Comparison of ENCODE assay signal across 15 mouse cellular contexts in genomic region chr8:35735438-35735837, GRCm38 (mm10). TPM values are rescaled to one million over a fixed set of nuclear protein-coding genes. Genes with fewer than 3 reads are reported as not detected.
DNase-seq lines count a peak whose midpoint lies in the region; ATAC-seq and TF ChIP-seq lines count a peak whose summit lies in the region.
"Had no signal": no experiment of that assay in that cellular context is flagged by ENCODE, and none has a peak within 500 bp of the region (broad histone marks: within the 10 kb centered on the region; RNA-seq: fewer than 3 reads in every experiment).

No protein-coding gene starts in this region.

- H3K27me3 ChIP-seq in kidney, embryonic 14.5 days (ENCODE audit: control insufficient read depth, insufficient read depth, low read length), result no peaks in the 10 kb centered on the region
- no peaks in the 10 kb centered on the region for H3K27me3 ChIP-seq in CH12.LX (replicated peaks)
- H3K27me3 ChIP-seq: limb, embryonic 13.5 days; midbrain, embryonic 15.5 days; neural tube, embryonic 13.5 days had no signal

- DNase-seq in heart, adult 18-20 months, result peak; percentile 13 to 28
- no peak for DNase-seq in heart, postnatal 25 days (ENCODE audit: low spot score)
- DNase-seq in kidney, postnatal 36 days, result peak; percentile 7 to 15
- peak; percentile 21 for DNase-seq in CH12.LX (ENCODE audit: extremely low read depth)
- peak; percentile 19 to 34 for DNase-seq in adrenal gland, postnatal 36 days
- DNase-seq in ovary, postnatal 14 days (ENCODE audit: low spot score), result no peak
- DNase-seq in cerebellum, adult 8-10 months, result no peak
- DNase-seq: forebrain, postnatal 0 days; layer of hippocampus, adult 9-11 months had no signal

- no peak overlapping the region for H3K4me3 ChIP-seq in kidney, embryonic 14.5 days (ENCODE audit: low read length)
- H3K4me3 ChIP-seq in CH12.LX (replicated peaks in 1 of 3; ENCODE audit: low read depth in 2 of 3, low read length in 2 of 3, poor library complexity in 1 of 3), result no peak overlapping the region
- H3K4me3 ChIP-seq: limb, embryonic 13.5 days; midbrain, embryonic 15.5 days; neural tube, embryonic 13.5 days had no signal

- ATAC-seq in kidney, embryonic 14.5 days (ENCODE audit: low FRiP score, low TSS enrichment), result no peak
- ATAC-seq: forebrain, postnatal 0 days; hindbrain, embryonic 16.5 days; midbrain, embryonic 15.5 days had no signal

- peak; percentile 35 for TF ChIP-seq RAD21 in CH12.LX (IDR thresholded peaks at IDR 0.05; ENCODE audit: low read depth, low read length)

- 83% methylated on average over 3 of the region's 3 CpGs for WGBS in kidney, embryonic 14.5 days

- dilution Hi-C loops in CH12.LX (cut with MboI; ENCODE audit: extremely low pct_ligation_motif_present, extremely low pct_unique_long_range_greater_than_20kb, low sequenced_read_pairs), result no loop called here

- no peak overlapping the region for H3K9ac ChIP-seq in kidney, embryonic 14.5 days (ENCODE audit: low read depth, low read length)
- H3K9ac ChIP-seq in CH12.LX (ENCODE audit: insufficient read depth, low read depth), result no peak overlapping the region
- H3K9ac ChIP-seq: forebrain, postnatal 0 days; limb, embryonic 13.5 days; midbrain, embryonic 15.5 days; neural tube, embryonic 13.5 days had no signal

- peak in 1 of 2 experiments; percentile 63; a peak in 2 of 4 replicates for TF ChIP-seq CTCF in CH12.LX (conservative IDR thresholded peaks at IDR 0.05 in 1 of 2, IDR thresholded peaks at IDR 0.05 in 1 of 2; ENCODE audit: low read depth in 2 of 2, low read length in 2 of 2)

- TF ChIP-seq EP300 in CH12.LX (IDR thresholded peaks at IDR 0.05; ENCODE audit: low read length), result no peak

- in situ Hi-C loops in CH12.LX (cut with MboI; ENCODE audit: low pct_ligation_motif_present, low pct_unique_long_range_greater_than_20kb, low sequenced_read_pairs), result loop anchor here (10.0 kb wide), 1 partner anchor 609 kb away; no protein-coding TSS in a partner anchor

- H3K27ac ChIP-seq in kidney, embryonic 14.5 days (ENCODE audit: low read depth, low read length), result no peak overlapping the region
- no peak overlapping the region for H3K27ac ChIP-seq in CH12.LX (ENCODE audit: insufficient read depth, low read depth)
- H3K27ac ChIP-seq: limb, embryonic 13.5 days; midbrain, embryonic 15.5 days; neural tube, embryonic 13.5 days had no signal

- no peaks in the 10 kb centered on the region for H3K36me3 ChIP-seq in kidney, embryonic 14.5 days (ENCODE audit: control insufficient read depth, insufficient read depth, low read length)
- H3K36me3 ChIP-seq in CH12.LX (replicated peaks in 1 of 2; ENCODE audit: control insufficient read depth in 1 of 2, insufficient read depth in 1 of 2, low read length in 1 of 2), result no peaks in the 10 kb centered on the region
- H3K36me3 ChIP-seq: limb, embryonic 13.5 days; midbrain, embryonic 15.5 days; neural tube, embryonic 13.5 days had no signal

- no peaks in the 10 kb centered on the region for H3K4me1 ChIP-seq in kidney, embryonic 14.5 days (ENCODE audit: control insufficient read depth, insufficient read depth, low read length)
- no peaks in the 10 kb centered on the region for H3K4me1 ChIP-seq in CH12.LX (ENCODE audit: control insufficient read depth in 1 of 2, insufficient read depth in 2 of 2)
- H3K4me1 ChIP-seq: limb, embryonic 13.5 days; midbrain, embryonic 15.5 days; neural tube, embryonic 13.5 days had no signal

- H3K4me2 ChIP-seq in kidney, embryonic 14.5 days (replicated peaks; ENCODE audit: low read depth, low read length), result no peak overlapping the region
- no peak overlapping the region for H3K4me2 ChIP-seq in CH12.LX (ENCODE audit: insufficient read depth, low read depth, poor library complexity, severe bottlenecking)
- H3K4me2 ChIP-seq: limb, embryonic 13.5 days; midbrain, embryonic 15.5 days; neural tube, embryonic 13.5 days had no signal

- H3K79me2 ChIP-seq in CH12.LX (replicated peaks; ENCODE audit: control insufficient read depth, extremely low read depth, insufficient read depth, poor library complexity, severe bottlenecking), result no peaks in the 10 kb centered on the region

- intact Hi-C loops in heart, postnatal 25 days (cut with DNase I), result no loop called here

- no peaks in the 10 kb centered on the region for H3K9me3 ChIP-seq in kidney, embryonic 14.5 days (ENCODE audit: control insufficient read depth, low read length)
- no peaks in the 10 kb centered on the region for H3K9me3 ChIP-seq in CH12.LX (replicated peaks; ENCODE audit: low read length)
- H3K9me3 ChIP-seq: limb, embryonic 13.5 days; midbrain, embryonic 15.5 days had no signal

- no peak for TF ChIP-seq POLR2A in CH12.LX (IDR thresholded peaks at IDR 0.05; ENCODE audit: low read depth, low read length)

TF ChIP-seq in CH12.LX, 34 proteins besides CTCF, POLR2A, EP300 and RAD21:
- TF ChIP-seq SMC3 (IDR thresholded peaks at IDR 0.05; ENCODE audit: low read depth, low read length) (peak; percentile 69), MYC (IDR thresholded peaks at IDR 0.05; ENCODE audit: low read depth, low read length) (no peak), NELFE (IDR thresholded peaks at IDR 0.05; ENCODE audit: low read depth, low read length) (no peak), KAT2A (IDR thresholded peaks at IDR 0.05; ENCODE audit: insufficient replicate concordance, low read length) (no peak), ZKSCAN1 (IDR thresholded peaks at IDR 0.05; ENCODE audit: borderline replicate concordance, low read depth, low read length) (no peak), NRF1 (IDR thresholded peaks at IDR 0.05; ENCODE audit: low read depth, low read length) (no peak)
TF ChIP-seq in CH12.LX: peak in this region for 1.

RNA-seq across cellular contexts. Expression of gene Gm19410, which starts 30.2 kb away (rescaled TPM):
- 1 to 10 TPM; 2.0 to 2.5 TPM for total RNA-seq in heart, adult 18-20 months (2021)
- under 1 TPM; 0.62 to 0.70 TPM for total RNA-seq in heart, postnatal 25 days (2021)
- polyA plus RNA-seq in kidney, embryonic 14.5 days (2014; fragmentation: Nextera tagmentation; extraction: Ambion mirVana), result 0.04 and 0.13 TPM in 2 replicates
- under 0.01 TPM in 1 of 2 replicates, not detected in the other for total RNA-seq in CH12.LX (2012; rRNA removed)
- not detected in 2 replicates for total RNA-seq in CH12.LX (2014; rRNA removed)
- not detected in 2 replicates for polyA plus RNA-seq in CH12.LX (2012; ENCODE audit: insufficient read length, low read depth)
- total RNA-seq in adrenal gland, postnatal 36 days (2021), result not detected
- total RNA-seq: granulocyte monocyte progenitor cell, adult 5-6 weeks had no signal

Comparison
In these comparisons a context has a peak if more than half of its experiments do, and no peak if none do; other contexts are left out.
1. DNase-seq: peak in heart, adult 18-20 months (2 of 2), kidney, postnatal 36 days (2 of 2), CH12.LX (single experiment) and adrenal gland, postnatal 36 days (2 of 2); none in heart, postnatal 25 days (single experiment), ovary, postnatal 14 days (single experiment) and cerebellum, adult 8-10 months (single experiment).